Mouse (Mus musculus): ENCODE results near the gene Cenpa.

Cenpa gene

GRCm38 (mm10) chr5:30666391-30667195, at the start of gene Cenpa:
Gene Cenpa, plus strand, starts transcription at chr5:30666777.
- peak; percentile 90 for DNase-seq (ENCODE audit: low spot score in 2 of 2)

DNA sequence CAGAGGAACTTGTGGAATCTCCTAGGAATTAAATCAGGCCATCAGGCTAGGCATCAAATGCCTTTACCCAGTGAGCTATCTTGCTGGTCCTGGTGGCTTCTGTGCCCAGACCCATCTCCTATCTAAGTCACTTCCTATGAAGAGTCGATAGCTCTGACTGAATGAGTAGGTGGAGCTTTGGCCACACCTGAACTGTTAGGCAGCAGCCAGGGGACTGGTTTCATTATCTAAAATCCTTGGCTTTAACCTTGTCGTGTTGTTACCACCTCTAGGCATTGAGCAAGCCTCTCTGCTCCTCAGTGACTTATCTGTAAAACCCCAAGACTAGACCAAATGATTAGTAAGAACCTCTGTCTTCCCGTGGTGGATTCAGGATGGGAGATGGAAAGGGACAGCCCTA, 49.2 kb upstream of the Cenpa start:
- DNase-seq (ENCODE audit: low spot score in 2 of 2): no peak

DNA sequence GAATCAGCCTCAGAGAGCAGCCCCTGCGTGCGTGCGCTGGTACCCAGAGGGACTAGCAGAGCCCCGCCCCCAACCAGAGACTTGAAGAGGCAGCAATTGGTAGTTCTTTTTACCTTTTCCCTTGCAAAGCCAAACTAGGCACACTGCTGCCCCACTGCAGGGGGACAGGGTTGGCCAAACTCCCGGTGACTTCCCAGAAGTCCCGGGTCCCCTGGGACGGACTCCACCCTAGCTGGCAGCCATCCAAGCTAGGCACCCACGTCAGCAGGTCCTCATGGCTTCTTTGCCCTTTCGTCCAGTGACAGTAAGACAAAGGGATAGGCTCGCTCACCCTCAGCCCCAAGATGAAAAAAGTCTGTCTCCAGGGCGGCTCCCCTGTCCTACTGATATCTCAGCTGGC, 48.7 kb upstream of the Cenpa start:
- no peak for DNase-seq (ENCODE audit: low spot score in 2 of 2)

GRCm38 (mm10) chr5:30618376-30619003, 48.1 kb upstream of the Cenpa start:
- no peak for DNase-seq (ENCODE audit: low spot score in 2 of 2)

GRCm38 (mm10) chr5:30619211-30619610, 47.4 kb upstream of the Cenpa start:
- no peak for DNase-seq (ENCODE audit: low spot score in 2 of 2)

DNA sequence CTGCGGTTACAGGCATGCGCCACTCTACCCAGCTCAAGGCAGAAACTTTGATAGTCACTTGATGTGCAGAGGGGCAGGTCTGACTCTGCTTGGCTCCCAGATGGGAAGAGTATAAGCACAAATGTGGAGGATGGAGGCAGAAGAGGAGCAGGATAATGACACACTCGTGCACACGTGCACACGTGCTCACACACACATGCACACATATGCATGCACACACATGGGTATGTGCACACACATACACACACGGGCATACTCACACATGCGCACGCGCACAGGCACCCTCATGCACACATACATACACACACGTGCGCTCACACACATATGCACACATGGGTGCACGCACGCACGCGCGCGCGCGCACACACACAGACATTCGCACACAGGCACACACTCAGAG, 46.0 kb upstream of the Cenpa start:
- no peak for DNase-seq (ENCODE audit: low spot score in 2 of 2)

- DNase-seq (ENCODE audit: low spot score in 2 of 2): no peak
Observed at GRCm38 (mm10) chr5:30621211-30621790, 45.3 kb upstream of the Cenpa start.

DNA sequence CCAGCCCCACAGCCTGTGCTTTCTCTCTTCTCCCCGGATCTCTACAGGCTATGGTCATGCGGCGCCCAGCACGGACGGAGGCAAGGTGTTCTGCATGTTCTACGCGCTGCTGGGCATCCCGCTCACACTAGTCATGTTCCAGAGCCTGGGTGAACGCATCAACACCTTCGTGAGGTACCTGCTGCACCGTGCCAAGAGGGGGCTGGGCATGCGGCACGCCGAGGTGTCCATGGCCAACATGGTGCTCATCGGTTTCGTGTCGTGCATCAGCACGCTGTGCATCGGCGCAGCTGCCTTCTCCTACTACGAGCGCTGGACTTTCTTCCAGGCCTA, 44.8 kb upstream of the Cenpa start:
- no peak for DNase-seq (ENCODE audit: low spot score in 2 of 2)

DNA sequence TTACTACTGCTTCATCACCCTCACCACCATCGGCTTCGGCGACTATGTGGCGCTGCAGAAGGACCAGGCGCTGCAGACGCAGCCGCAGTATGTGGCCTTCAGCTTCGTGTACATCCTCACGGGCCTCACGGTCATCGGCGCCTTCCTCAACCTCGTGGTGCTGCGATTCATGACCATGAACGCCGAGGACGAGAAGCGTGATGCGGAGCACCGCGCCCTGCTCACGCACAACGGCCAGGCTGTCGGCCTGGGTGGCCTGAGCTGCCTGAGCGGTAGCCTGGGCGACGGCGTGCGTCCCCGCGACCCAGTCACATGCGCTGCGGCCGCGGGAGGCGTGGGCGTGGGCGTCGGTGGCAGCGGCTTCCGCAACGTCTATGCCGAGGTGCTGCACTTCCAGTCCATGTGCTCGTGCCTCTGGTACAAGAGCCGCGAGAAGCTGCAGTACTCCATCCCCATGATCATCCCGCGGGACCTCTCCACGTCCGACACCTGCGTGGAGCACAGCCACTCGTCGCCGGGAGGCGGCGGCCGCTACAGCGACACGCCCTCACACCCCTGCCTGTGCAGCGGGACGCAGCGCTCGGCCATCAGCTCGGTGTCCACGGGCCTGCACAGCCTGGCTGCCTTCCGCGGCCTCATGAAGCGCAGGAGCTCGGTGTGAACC, 44.3 kb upstream of the Cenpa start:
- DNase-seq (ENCODE audit: low spot score in 2 of 2): peak; percentile 29 to 71

- no peak for DNase-seq (ENCODE audit: low spot score in 2 of 2)
Observed at GRCm38 (mm10) chr5:30622841-30623185, 43.8 kb upstream of the Cenpa start.

- no peak for DNase-seq (ENCODE audit: low spot score in 2 of 2)
Observed at GRCm38 (mm10) chr5:30623380-30623779, 43.2 kb upstream of the Cenpa start.

DNA sequence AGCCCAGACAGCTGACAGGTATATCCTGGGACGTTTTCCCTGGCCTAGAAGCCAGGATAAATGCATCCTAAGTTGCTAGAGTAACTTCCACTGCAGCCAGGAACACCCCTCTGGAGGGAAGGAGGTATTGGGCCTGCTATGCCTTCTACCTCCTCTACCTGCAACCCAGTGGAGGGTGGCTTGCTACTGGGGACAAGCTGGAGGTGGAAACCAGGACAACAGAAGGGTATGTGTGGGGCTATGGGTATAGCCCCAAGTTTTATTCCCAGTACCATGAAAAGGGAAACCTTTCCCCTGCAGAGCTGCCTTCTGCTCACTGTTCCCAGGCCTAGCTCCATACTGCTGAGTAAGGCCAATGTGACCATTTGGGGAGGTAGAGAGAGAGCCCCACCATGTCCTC, 42.3 kb upstream of the Cenpa start:
- DNase-seq (ENCODE audit: low spot score in 2 of 2): no peak

DNA sequence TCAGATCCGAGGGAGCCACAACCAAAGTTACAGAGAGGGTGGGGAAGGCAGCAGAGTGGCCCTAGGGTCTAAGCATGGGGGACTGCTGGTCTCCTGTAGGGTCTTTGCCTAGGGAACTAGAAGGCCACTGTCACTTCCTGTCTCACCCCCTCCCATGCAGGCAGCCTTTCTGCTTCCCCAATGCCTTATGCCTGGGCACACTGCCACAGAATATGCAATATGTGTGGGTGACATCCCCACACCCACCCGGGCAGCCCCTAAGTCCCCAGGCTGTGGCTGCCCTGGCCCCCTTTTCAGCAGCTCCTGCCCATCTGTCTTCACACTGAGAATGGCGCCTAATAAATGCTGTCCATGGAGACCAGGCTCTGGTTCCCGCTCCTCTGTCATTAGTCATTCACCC, 41.7 kb upstream of the Cenpa start:
- no peak for DNase-seq (ENCODE audit: low spot score in 2 of 2)

GRCm38 (mm10) chr5:30625379-30625778, 41.2 kb upstream of the Cenpa start:
- no peak for DNase-seq (ENCODE audit: low spot score in 2 of 2)

- no peak for DNase-seq (ENCODE audit: low spot score in 2 of 2)
Observed at GRCm38 (mm10) chr5:30626331-30627105, 40.1 kb upstream of the Cenpa start.

DNA sequence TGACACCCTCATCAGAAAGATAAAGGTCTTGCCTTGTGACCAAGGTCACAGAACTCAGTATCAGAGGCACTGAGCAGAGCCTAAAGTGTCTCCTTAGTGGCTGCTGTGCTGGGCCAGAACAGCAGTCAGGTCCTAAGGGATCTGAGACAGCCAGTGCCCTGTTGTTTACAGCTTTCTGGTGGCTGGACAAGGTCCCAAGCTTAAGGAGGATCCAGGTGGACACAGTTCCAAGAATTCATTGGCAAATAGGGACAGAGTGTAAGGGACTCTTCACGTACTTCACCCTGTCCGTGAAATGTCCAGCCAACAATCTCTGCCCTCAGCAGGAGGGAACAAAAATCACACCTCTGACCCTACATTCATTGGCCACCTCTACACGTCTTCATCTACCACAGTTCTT, 38.1 kb upstream of the Cenpa start:
- no peak for DNase-seq (ENCODE audit: low spot score in 2 of 2)

DNA sequence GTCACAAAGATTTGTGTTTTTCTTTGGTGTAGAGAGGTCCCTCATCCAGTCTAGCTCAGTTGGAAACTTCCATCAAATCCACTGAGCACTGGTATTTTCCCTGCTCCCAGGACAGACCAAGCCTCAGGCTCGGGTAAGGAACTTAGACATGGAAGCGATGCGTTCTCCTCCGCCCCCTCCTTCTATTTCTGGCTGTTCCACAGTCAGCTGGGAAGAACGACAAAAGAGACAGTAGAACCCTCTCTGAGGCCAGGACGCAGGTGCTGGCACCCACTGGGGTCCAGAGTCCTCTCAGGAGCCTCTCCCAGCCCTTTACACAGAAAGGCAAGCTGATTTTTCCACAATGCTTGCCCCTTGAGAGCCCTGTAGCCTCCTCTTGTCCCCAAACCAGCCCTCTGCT, 36.2 kb upstream of the Cenpa start:
- DNase-seq (ENCODE audit: low spot score in 2 of 2): no peak

DNA sequence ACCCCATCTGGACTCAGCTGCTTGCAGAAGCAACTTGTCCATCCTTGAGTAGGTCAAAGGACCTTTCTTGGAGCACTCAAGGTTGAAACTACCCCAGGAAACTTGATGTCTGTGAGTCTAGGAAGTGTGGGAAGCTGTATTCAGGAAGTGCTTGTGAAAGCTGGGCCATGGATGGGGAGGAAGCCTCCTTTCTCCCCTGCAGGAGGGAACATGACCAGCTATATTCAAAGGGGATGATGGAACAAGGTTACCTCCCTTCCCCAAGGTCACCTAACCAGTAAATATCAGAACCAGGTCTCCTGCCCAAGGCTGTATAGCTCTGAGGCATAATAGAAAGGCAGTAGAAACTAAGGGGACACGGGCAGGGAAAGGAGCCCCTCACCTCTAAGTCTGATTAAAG, 34.4 kb upstream of the Cenpa start:
- no peak for DNase-seq (ENCODE audit: low spot score in 2 of 2)

DNA sequence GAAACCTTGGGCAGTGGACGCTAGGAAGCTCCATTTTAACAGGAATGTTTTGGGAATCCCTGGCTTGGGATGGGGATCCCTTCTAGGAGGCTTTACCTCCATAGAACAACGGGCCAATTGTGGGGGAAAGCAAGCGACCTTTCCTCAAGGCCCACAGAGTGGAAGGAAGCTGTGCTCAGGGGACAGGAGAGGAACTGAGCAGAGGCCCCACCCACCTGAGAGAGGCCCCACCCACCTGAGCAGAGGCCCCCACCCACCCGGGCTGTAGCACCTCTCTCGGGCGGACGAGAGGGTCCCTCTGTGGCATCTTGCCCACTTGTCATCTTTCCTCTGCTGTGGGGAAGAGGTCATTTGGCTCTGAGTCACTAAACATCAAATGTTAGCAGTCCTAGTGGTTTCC, 29.6 kb upstream of the Cenpa start:
- DNase-seq (ENCODE audit: low spot score in 2 of 2): peak in 1 of 2 experiments; percentile 63

DNA sequence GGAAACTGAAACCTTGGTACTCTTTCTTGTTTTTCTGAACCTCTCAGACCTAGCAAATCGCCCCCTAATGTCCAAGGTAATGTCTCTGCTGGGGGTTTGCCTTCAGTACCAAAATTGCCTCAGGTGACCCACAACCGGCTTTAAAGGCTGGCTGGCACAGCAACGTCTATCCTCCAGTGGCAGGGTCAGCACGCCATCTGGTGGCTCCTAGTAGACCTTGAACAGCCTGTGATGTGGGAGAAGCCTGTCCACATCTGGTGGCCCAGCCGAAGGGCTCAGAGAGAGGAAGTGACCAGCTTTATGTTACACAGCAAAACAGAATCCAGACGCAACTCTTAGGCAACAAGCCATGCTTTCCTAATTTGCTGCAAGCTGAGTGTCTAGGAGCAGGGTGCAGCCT, 28.5 kb upstream of the Cenpa start:
- peak; percentile 74 to 86 for DNase-seq (ENCODE audit: low spot score in 2 of 2)

GRCm38 (mm10) chr5:30643477-30644179, 22.9 kb upstream of the Cenpa start:
- no peak for DNase-seq (ENCODE audit: low spot score in 2 of 2)

All from spleen, postnatal 4 days (tissue).